Comparison of ENCODE assay signal across 17 mouse cellular contexts in genomic region chr5:104511211-104511610, GRCm38 (mm10).
"Had no signal": no experiment of that assay in that cellular context is flagged by ENCODE, and none has a peak within 500 bp of the region (broad histone marks: within the 10 kb centered on the region; RNA-seq: fewer than 3 reads in every experiment).

No protein-coding gene starts in this region.

- H3K4me2 ChIP-seq: neural tube, embryonic 12.5 days; neural tube, embryonic 13.5 days; neural tube, embryonic 15.5 days; stomach, embryonic 15.5 days had no signal

- H3K4me1 ChIP-seq: stomach, embryonic 15.5 days had no signal

- H3K4me3 ChIP-seq: neural tube, embryonic 12.5 days; neural tube, embryonic 13.5 days; neural tube, embryonic 15.5 days; stomach, embryonic 15.5 days had no signal

- H3K9ac ChIP-seq: neural tube, embryonic 12.5 days; neural tube, embryonic 13.5 days; neural tube, embryonic 15.5 days; stomach, embryonic 15.5 days had no signal

- H3K27ac ChIP-seq: neural tube, embryonic 12.5 days; neural tube, embryonic 13.5 days; neural tube, embryonic 15.5 days; stomach, embryonic 15.5 days; stomach, postnatal 0 days had no signal

- H3K27me3 ChIP-seq: neural tube, embryonic 12.5 days; neural tube, embryonic 13.5 days; neural tube, embryonic 15.5 days; stomach, embryonic 15.5 days had no signal

- DNase-seq: retina, postnatal 1 day; right cerebral cortex, adult 18-20 months; right cerebral cortex, postnatal 14 days; right cerebral cortex, postnatal 25 days; right cerebral cortex, postnatal 4 days; spleen, adult 18-20 months; thymus, adult 18-20 months; thymus, adult 2 months; thymus, postnatal 14 days; thymus, postnatal 25 days; thymus, postnatal 36 days; thymus, postnatal 4 days had no signal
